ENCODE assay signal across 8 mouse cellular contexts in the genomic region with DNA sequence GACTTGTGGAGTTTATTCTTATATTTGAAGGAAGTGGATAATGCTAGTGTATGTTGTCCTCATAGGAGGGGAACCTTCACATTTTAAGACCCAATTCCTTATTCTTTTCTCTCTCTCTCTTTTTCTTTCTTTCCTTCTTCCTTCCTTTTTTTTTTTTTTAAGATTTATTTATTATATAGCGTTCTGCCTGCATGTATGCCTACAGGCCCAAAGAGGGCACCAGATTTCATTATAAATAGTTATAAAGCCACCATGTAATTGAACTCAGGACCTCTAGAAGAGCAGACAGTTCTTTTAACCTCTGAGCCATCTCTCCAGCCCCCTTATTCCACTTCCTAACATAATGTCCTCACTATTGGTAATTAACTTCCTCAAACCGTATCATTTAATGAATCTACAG. TPM values are rescaled to one million over a fixed set of nuclear protein-coding genes. Genes with fewer than 3 reads are reported as not detected.
A peak's percentile ranks its signal among the peaks of the same experiment; 100 is the strongest.
DNase-seq lines count a peak whose midpoint lies in the region; ATAC-seq and TF ChIP-seq lines count a peak whose summit lies in the region.

No protein-coding gene starts in this region.

- H3K27ac ChIP-seq in kidney, postnatal 0 days = peak overlapping the region; percentile 73
- peak overlapping the region; percentile 72 for H3K27ac ChIP-seq in bone marrow, adult 2 months (ENCODE audit: control insufficient read depth, insufficient read depth, low read depth, low read length, poor library complexity)
- H3K27ac ChIP-seq in hindbrain, embryonic 11.5 days (ENCODE audit: low read depth, low read length) = 0 out of 2 replicates have a peak overlapping the region, but pooled peaks have one; percentile 74
- no peak overlapping the region; the same call in 1 of the 2 replicates for H3K27ac ChIP-seq in midbrain, embryonic 14.5 days (replicated peaks; ENCODE audit: low read depth, low read length)

- H3K27me3 ChIP-seq in kidney, postnatal 0 days (ENCODE audit: insufficient read depth, low read length) = no peaks in the 10 kb centered on the region
- no peaks in the 10 kb centered on the region for H3K27me3 ChIP-seq in hindbrain, embryonic 11.5 days (ENCODE audit: control insufficient read depth, insufficient read depth, low read length)
- no peaks in the 10 kb centered on the region for H3K27me3 ChIP-seq in midbrain, embryonic 14.5 days (ENCODE audit: control insufficient read depth, insufficient read depth, low read length)

- peak overlapping the region; percentile 68 for H3K4me2 ChIP-seq in kidney, postnatal 0 days (ENCODE audit: low read length)
- peak overlapping the region; percentile 73 for H3K4me2 ChIP-seq in hindbrain, embryonic 11.5 days (replicated peaks; ENCODE audit: low read depth, low read length)
- H3K4me2 ChIP-seq in midbrain, embryonic 14.5 days (ENCODE audit: low read length) = peak overlapping the region; percentile 87

- no peaks in the 10 kb centered on the region for H3K9me3 ChIP-seq in kidney, postnatal 0 days (replicated peaks; ENCODE audit: low read length)
- no peaks in the 10 kb centered on the region for H3K9me3 ChIP-seq in hindbrain, embryonic 11.5 days (ENCODE audit: control insufficient read depth, low read length)
- no peaks in the 10 kb centered on the region for H3K9me3 ChIP-seq in midbrain, embryonic 14.5 days (ENCODE audit: control insufficient read depth, low read length)

- peak; percentile 19 for DNase-seq in kidney, postnatal 0 days (ENCODE audit: low spot score)
- no peak for DNase-seq in kidney, postnatal 10 days
- DNase-seq in hindbrain, embryonic 11.5 days (ENCODE audit: low spot score) = no peak
- DNase-seq in midbrain, embryonic 14.5 days = peak; percentile 33
- DNase-seq in ovary, adult 18-20 months (ENCODE audit: low spot score) = no peak
- no peak for DNase-seq in urinary bladder, postnatal 25 days (ENCODE audit: low spot score)
- DNase-seq in spleen, adult 18-20 months = no peak

- 17% methylated on average over 2 of the region's 2 CpGs for WGBS in kidney, postnatal 0 days
- WGBS in bone marrow, adult 2 months = 6% methylated on average over 2 of the region's 2 CpGs
- WGBS in hindbrain, embryonic 11.5 days = 43% methylated on average over 2 of the region's 2 CpGs
- WGBS in midbrain, embryonic 14.5 days = 42% methylated on average over 2 of the region's 2 CpGs

- ATAC-seq in kidney, postnatal 0 days (replicated peaks; ENCODE audit: low FRiP score, low read depth) = no peak
- no peak for ATAC-seq in hindbrain, embryonic 11.5 days (ENCODE audit: low FRiP score)
- no peak for ATAC-seq in midbrain, embryonic 14.5 days (ENCODE audit: low FRiP score, low TSS enrichment)

- TF ChIP-seq CTCF in kidney, postnatal 0 days (IDR thresholded peaks at IDR 0.05; ENCODE audit: low read depth) = no peak; the same call in 1 of the 2 replicates
- no peak for TF ChIP-seq CTCF in bone marrow, adult 2 months (IDR thresholded peaks at IDR 0.05; ENCODE audit: control insufficient read depth, insufficient read depth, low read length)

- TF ChIP-seq POLR2A in bone marrow, adult 2 months (IDR thresholded peaks at IDR 0.05; ENCODE audit: borderline replicate concordance, control insufficient read depth, low read depth, low read length) = no peak

- peak overlapping the region; percentile 82 for H3K4me3 ChIP-seq in kidney, postnatal 0 days (replicated peaks; ENCODE audit: low read depth, low read length)
- peak overlapping the region; percentile 79 for H3K4me3 ChIP-seq in bone marrow, adult 2 months (replicated peaks; ENCODE audit: control insufficient read depth, low read depth, low read length)
- H3K4me3 ChIP-seq in hindbrain, embryonic 11.5 days (ENCODE audit: low read depth, low read length) = peak overlapping the region; percentile 84
- peak overlapping the region; percentile 86 for H3K4me3 ChIP-seq in midbrain, embryonic 14.5 days (replicated peaks; ENCODE audit: low read depth, low read length)

- peak overlapping the region; percentile 63; the same call in 1 of the 2 replicates for H3K9ac ChIP-seq in kidney, postnatal 0 days (ENCODE audit: low read depth, low read length)
- peak overlapping the region; percentile 62 for H3K9ac ChIP-seq in hindbrain, embryonic 11.5 days (ENCODE audit: low read depth, low read length)
- H3K9ac ChIP-seq in midbrain, embryonic 14.5 days (replicated peaks; ENCODE audit: low read length) = peak overlapping the region; percentile 59

- H3K36me3 ChIP-seq in kidney, postnatal 0 days (ENCODE audit: insufficient read depth, low read length) = peaks cover 10% of the 10 kb centered on the region; the same call in 1 of the 2 replicates
- H3K36me3 ChIP-seq in hindbrain, embryonic 11.5 days (ENCODE audit: control insufficient read depth, insufficient read depth, low read length) = no peaks in the 10 kb centered on the region
- H3K36me3 ChIP-seq in midbrain, embryonic 14.5 days (ENCODE audit: control insufficient read depth, insufficient read depth, low read length) = peaks cover 35% of the 10 kb centered on the region

- H3K4me1 ChIP-seq in kidney, postnatal 0 days (replicated peaks; ENCODE audit: insufficient read depth, low read length) = no peaks in the 10 kb centered on the region; the same call in 1 of the 2 replicates
- no peaks in the 10 kb centered on the region for H3K4me1 ChIP-seq in bone marrow, adult 2 months (ENCODE audit: control insufficient read depth, insufficient read depth, low read length)
- H3K4me1 ChIP-seq in hindbrain, embryonic 11.5 days (replicated peaks; ENCODE audit: control insufficient read depth, insufficient read depth, low read length) = no peaks in the 10 kb centered on the region
- peaks cover 8% of the 10 kb centered on the region for H3K4me1 ChIP-seq in midbrain, embryonic 14.5 days (ENCODE audit: control insufficient read depth, insufficient read depth, low read length)

RNA-seq across cellular contexts. Expression of a gene that starts 0.7 kb away (rescaled TPM):
- polyA plus RNA-seq in kidney, postnatal 0 days (2015; fragmentation: Nextera tagmentation; extraction: Ambion mirVana) = 47.7 and 52.5 TPM in 2 replicates
- 17.3 and 34.1 TPM in 2 replicates for polyA plus RNA-seq in bone marrow, adult 2 months (2011; ENCODE audit: insufficient read depth, insufficient read length, low replicate concordance, missing spikeins)
- 41.2 and 43.5 TPM in 2 replicates for polyA plus RNA-seq in hindbrain, embryonic 11.5 days (2014; fragmentation: Nextera tagmentation; extraction: Ambion mirVana)
- polyA plus RNA-seq in midbrain, embryonic 14.5 days (2014; fragmentation: Nextera tagmentation; extraction: Ambion mirVana) = 44.3 and 52.5 TPM in 2 replicates

RNA-seq across cellular contexts. Expression of a gene that starts 0.9 kb away (rescaled TPM):
- 7.2 and 7.5 TPM in 2 replicates for polyA plus RNA-seq in kidney, postnatal 0 days (2015; fragmentation: Nextera tagmentation; extraction: Ambion mirVana)
- polyA plus RNA-seq in bone marrow, adult 2 months (2011; ENCODE audit: insufficient read depth, insufficient read length, low replicate concordance, missing spikeins) = 2.5 and 5.1 TPM in 2 replicates
- 12.3 and 15.5 TPM in 2 replicates for polyA plus RNA-seq in hindbrain, embryonic 11.5 days (2014; fragmentation: Nextera tagmentation; extraction: Ambion mirVana)
- polyA plus RNA-seq in midbrain, embryonic 14.5 days (2014; fragmentation: Nextera tagmentation; extraction: Ambion mirVana) = 19.8 and 21.1 TPM in 2 replicates

RNA-seq across cellular contexts. Expression of a gene that starts 46.3 kb away (rescaled TPM):
- polyA plus RNA-seq in kidney, postnatal 0 days (2015; fragmentation: Nextera tagmentation; extraction: Ambion mirVana) = 12.9 and 15.3 TPM in 2 replicates
- polyA plus RNA-seq in bone marrow, adult 2 months (2011; ENCODE audit: insufficient read depth, insufficient read length, low replicate concordance, missing spikeins) = 13.2 and 13.5 TPM in 2 replicates
- polyA plus RNA-seq in hindbrain, embryonic 11.5 days (2014; fragmentation: Nextera tagmentation; extraction: Ambion mirVana) = 5.5 and 7.4 TPM in 2 replicates
- polyA plus RNA-seq in midbrain, embryonic 14.5 days (2014; fragmentation: Nextera tagmentation; extraction: Ambion mirVana) = 2.6 and 5.0 TPM in 2 replicates

Comparison
In these comparisons a context has a peak if more than half of its experiments do, and no peak if none do; other contexts are left out.
1. DNase-seq: peak in kidney, postnatal 0 days (single experiment) and midbrain, embryonic 14.5 days (single experiment); none in kidney, postnatal 10 days (single experiment), hindbrain, embryonic 11.5 days (single experiment), ovary, adult 18-20 months (single experiment), urinary bladder, postnatal 25 days (single experiment) and spleen, adult 18-20 months (0 of 2).
2. Peak in every context shown above with its lines, with median percentiles within 50 percentile points of each other: H3K4me2 ChIP-seq, H3K4me3 ChIP-seq and H3K9ac ChIP-seq.